Mouse (Mus musculus) right cerebral cortex, postnatal 4 days (tissue): Measurements from ENCODE around the gene Cyb5b.

ENCODE experiments used
- DNase-seq: peaks from one replicate; pipeline ENCODE4 v3.0.0-alpha.2; 2022

The Cyb5b gene

GRCm38 (mm10) chr8:107233718-107234117 is 83.3 kb downstream of the Cyb5b start:
- DNase-seq: no peak
